Mouse (Mus musculus) midbrain, embryonic 11.5 days (tissue): ENCODE measurements around the gene Bmpr1b. TPM values are rescaled to one million over a fixed set of nuclear protein-coding genes. Genes with fewer than 3 reads are reported as not detected.

Source experiments
- ATAC-seq: fragments of 200-750 bp; cut with Nextera tagmentation; 2 replicates; pipeline ENCODE4 v1.8.0; 2017; ENCODE audit warnings: moderate TSS enrichment, moderate library complexity; ENCODE audit not compliant: low FRiP score
- DNase-seq: peaks from one replicate; pipeline ENCODE4 v3.0.0; 2015; ENCODE audit warnings: low spot score; ENCODE audit errors: missing footprints
- H3K27ac ChIP-seq: fragments of 300-500 bp; sonication (generic); 2 replicates; pipeline ENCODE4 v1.5.1; 2014; ENCODE audit warnings: low read depth, low read length
- H3K27me3 ChIP-seq: fragments of 300-500 bp; sonication (generic); 2 replicates; pipeline ENCODE4 v1.6.1; 2014; ENCODE audit warnings: mild to moderate bottlenecking, low read length, moderate library complexity, mixed read lengths; ENCODE audit not compliant: control insufficient read depth, insufficient read depth
- H3K36me3 ChIP-seq: fragments of 300-500 bp; sonication (generic); 2 replicates; pipeline ENCODE4 v1.6.1; 2014; ENCODE audit warnings: mild to moderate bottlenecking, low read length, moderate library complexity, mixed read lengths; ENCODE audit not compliant: control insufficient read depth, insufficient read depth
- H3K4me1 ChIP-seq: fragments of 300-500 bp; sonication (generic); 2 replicates; pipeline ENCODE4 v1.6.1; 2014; ENCODE audit warnings: low read length; ENCODE audit not compliant: control insufficient read depth, insufficient read depth
- H3K4me2 ChIP-seq: fragments of 300-500 bp; sonication (generic); 2 replicates; pipeline ENCODE4 v1.6.1; 2014; ENCODE audit warnings: mild to moderate bottlenecking, moderate library complexity
- H3K4me3 ChIP-seq: fragments of 300-500 bp; sonication (generic); 2 replicates; pipeline ENCODE4 v1.5.1; 2014; ENCODE audit warnings: low read depth, low read length
- H3K9ac ChIP-seq: fragments of 300-500 bp; sonication (generic); 2 replicates; pipeline ENCODE4 v1.6.1; 2014; ENCODE audit warnings: low read length
- H3K9me3 ChIP-seq: fragments of 300-500 bp; sonication (generic); 2 replicates; pipeline ENCODE4 v1.6.1; 2016; ENCODE audit warnings: low read length; ENCODE audit not compliant: control insufficient read depth
- WGBS: fragments of 180-500 bp; shearing (Covaris S2); extraction: QIAGEN DNeasy Blood & Tissue Kit; methylation state at CpG from one replicate; pipeline ENCODE4 v1.1.7; 2014; 5-methylcytosine and 5-hydroxymethylcytosine counted together
- polyA plus RNA-seq: library from polyadenylated mRNA; unstranded; fragments of >200 nt; fragmentation: Nextera tagmentation; extraction: Ambion mirVana; gene quantifications from 2 replicates; pipeline ENCODE4 v1.2.1, GENCODE M21; 2014

The Bmpr1b gene
- polyA plus RNA-seq, 1 experiment from 2014 or later: 5.5 TPM

DNA sequence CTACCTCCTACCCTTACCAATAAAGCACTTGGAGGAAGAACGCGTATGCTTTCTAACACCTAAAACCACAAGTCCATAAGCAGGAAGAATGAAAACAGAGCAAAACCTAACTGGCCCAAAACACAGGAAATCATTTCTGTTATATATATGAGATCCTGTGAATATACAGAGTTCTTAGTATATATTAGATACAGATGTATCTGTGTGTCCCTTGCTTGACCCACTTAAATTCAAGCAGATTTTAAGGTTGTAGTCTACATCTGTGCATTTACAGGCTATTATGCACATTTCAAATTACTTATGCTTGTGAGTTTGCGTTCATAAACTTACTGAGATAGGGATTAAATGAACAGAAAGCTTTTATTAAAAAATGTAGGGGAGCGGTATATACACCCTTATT, 271.5 kb downstream of the Bmpr1b start:
- DNase-seq (no peak), ATAC-seq (no peak)
- WGBS: 91% methylated on average over 4 of the region's 4 CpGs
- no peak overlapping the region for H3K9ac ChIP-seq
- no peaks in the 10 kb centered on the region for H3K27me3 ChIP-seq
- H3K4me2 ChIP-seq: no peak overlapping the region
- no peak overlapping the region for H3K27ac ChIP-seq
- no peaks in the 10 kb centered on the region for H3K9me3 ChIP-seq
- no peaks in the 10 kb centered on the region for H3K36me3 ChIP-seq
- no peaks in the 10 kb centered on the region for H3K4me1 ChIP-seq
- H3K4me3 ChIP-seq: no peak overlapping the region

DNA sequence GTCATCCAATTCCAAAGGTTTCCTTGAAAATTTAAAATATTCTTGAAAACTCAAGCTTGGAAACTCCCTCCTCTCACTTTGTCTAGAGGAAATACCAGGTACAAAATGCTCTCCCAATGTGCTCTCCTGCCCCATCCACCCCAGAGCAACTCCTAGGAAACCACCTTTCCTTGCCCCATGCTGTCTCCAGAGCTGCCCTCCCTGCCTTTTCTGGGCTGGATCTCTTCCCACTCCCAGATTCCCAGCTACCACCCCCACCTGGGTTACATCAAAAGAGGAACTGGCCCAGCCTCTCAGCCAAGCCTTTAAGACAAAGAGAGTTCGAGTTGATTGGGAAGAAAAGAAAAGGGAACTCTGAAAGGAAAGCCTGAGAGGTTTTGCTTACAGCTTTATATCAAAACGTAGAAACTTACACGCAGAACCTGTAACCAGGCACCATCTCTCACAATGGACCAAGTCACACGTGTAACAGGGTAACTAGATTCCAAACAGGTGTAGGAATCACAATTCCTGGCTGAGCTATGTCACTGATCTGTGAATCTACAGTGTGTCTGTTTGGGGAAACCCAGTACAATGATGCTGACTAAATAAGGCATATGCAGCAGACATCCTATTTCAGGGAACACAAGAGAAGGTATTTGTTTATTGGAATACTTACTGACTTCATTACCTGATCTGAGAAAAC, 272.2 kb downstream of the Bmpr1b start:
- Histone ChIP-seq H3K9ac (no peak overlapping the region), H3K36me3 (no peaks in the 10 kb centered on the region), H3K4me1 (no peaks in the 10 kb centered on the region), H3K9me3 (no peaks in the 10 kb centered on the region), H3K27me3 (no peaks in the 10 kb centered on the region), H3K4me2 (no peak overlapping the region), H3K4me3 (no peak overlapping the region), H3K27ac (no peak overlapping the region)
- DNase-seq: no peak
- WGBS: 23% methylated on average over 4 of the region's 4 CpGs
- no peak for ATAC-seq

DNA sequence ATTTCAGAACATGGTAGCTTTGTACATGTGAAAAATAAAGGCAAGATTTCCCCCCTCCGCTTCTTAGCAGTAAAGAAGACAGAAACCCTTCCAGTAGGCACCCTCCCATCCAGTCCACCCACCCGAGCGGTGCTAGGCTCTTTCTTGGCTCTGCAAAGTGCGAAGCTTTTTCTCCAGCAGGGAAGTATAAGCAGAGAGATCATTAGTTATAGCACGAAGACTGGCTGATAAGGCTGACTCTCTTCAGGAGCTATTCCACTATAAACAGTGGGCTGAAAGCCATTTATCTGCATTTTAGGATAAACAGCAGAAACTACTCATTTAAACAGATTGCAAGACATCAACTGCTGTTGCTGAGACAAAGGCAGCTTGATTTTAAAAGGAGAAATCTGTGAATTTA, 274.1 kb downstream of the Bmpr1b start:
- ATAC-seq (no peak), DNase-seq (no peak)
- no peak overlapping the region for H3K4me2 ChIP-seq
- H3K9ac ChIP-seq: no peak overlapping the region
- no peaks in the 10 kb centered on the region for H3K36me3 ChIP-seq
- no peaks in the 10 kb centered on the region for H3K4me1 ChIP-seq
- H3K4me3 ChIP-seq: no peak overlapping the region
- no peak overlapping the region for H3K27ac ChIP-seq
- H3K9me3 ChIP-seq: no peaks in the 10 kb centered on the region
- WGBS: 81% methylated on average over 5 of the region's 5 CpGs
- no peaks in the 10 kb centered on the region for H3K27me3 ChIP-seq

DNA sequence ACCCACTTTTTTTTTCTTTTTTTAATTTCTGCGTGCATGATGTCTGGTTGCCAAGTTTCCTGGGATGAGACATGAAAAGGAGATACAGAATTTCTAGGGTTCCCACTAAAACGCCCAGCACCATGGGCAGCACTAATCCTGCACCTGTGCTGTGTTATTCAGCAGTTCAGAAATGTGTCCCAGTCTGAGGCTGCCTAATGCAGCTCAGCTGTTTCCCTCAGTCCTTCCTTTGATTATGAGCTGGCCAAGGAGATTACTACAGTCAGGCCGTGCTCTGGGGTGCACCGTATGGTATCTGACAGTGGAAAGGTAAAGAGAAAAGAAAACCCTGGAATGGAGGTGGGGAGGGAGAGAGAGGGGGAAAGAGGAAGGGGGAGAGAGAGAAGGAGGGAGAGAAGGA, 278.6 kb downstream of the Bmpr1b start:
- Histone ChIP-seq H3K4me2 (no peak overlapping the region), H3K9me3 (no peaks in the 10 kb centered on the region), H3K27ac (no peak overlapping the region), H3K27me3 (no peaks in the 10 kb centered on the region), H3K4me3 (no peak overlapping the region), H3K36me3 (no peaks in the 10 kb centered on the region), H3K4me1 (no peaks in the 10 kb centered on the region), H3K9ac (no peak overlapping the region)
- WGBS: 45% methylated on average over 4 of the region's 4 CpGs
- DNase-seq (no peak), ATAC-seq (no peak)

DNA sequence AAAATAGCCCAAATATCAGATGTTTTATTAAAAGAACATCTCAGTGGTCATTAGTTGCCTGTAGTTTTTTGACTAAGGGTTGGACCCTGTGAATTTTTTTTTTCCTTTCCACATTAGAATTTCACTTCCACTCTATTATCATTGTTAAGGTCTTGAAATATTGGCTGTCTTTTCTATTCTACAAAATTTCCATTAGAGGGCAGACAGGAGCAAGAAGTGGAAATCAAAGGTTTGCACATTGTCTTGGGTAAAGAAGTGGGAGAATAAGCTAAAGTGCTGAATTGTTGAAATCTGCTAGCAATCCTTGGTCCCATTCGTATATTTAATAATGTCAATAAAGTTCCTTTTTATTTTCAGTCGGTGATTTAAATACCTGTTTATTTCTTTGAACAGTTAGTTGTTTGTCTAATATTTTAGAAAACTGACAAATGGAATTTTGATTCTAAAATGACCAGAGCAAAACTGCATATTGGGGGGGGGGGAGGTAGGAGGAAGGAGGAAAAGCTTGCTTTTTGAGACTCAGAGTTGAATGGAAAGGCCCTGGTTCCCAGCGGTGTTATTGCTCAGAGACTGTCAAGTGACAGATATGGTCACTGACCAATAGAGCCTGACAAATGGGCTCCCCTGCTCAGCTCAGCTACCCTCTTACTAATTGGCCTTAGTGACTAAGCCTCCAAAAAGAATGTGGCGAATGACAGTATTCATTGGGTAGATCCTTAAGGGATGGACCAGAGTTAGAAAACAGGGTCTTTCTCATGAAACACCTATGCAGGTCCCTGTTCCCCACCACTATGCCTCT, 281.6 kb downstream of the Bmpr1b start:
- H3K4me1 ChIP-seq: no peaks in the 10 kb centered on the region
- ATAC-seq (peak; percentile 75), DNase-seq (peak; percentile 90)
- H3K36me3 ChIP-seq: no peaks in the 10 kb centered on the region
- no peaks in the 10 kb centered on the region for H3K9me3 ChIP-seq
- no peak overlapping the region for H3K9ac ChIP-seq
- no peak overlapping the region for H3K4me2 ChIP-seq
- no peak overlapping the region for H3K4me3 ChIP-seq
- H3K27me3 ChIP-seq: no peaks in the 10 kb centered on the region
- 50% methylated on average over 4 of the region's 4 CpGs for WGBS
- no peak overlapping the region for H3K27ac ChIP-seq

DNA sequence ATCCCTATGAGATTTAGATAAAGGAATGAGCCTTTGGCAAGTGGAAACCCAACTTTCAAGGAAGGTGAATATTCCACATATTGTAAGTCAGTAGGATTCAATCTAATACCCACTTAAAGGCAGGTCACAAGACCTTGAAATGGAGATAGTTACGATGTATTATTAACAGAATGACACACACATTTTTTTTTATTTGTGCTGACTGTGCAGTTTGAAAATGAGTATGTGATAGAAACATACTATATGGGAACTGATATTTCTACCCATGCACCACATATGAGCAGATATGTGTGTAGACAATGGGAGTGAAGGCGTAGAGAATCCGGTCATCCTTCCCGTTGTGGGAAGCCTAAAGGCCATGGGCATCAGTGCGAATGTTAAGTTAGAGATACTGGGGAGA, 285.0 kb downstream of the Bmpr1b start:
- 94% methylated on average over 5 of the region's 5 CpGs for WGBS
- DNase-seq: no peak
- no peak overlapping the region for H3K27ac ChIP-seq
- no peak overlapping the region for H3K4me3 ChIP-seq
- H3K9me3 ChIP-seq: no peaks in the 10 kb centered on the region
- H3K9ac ChIP-seq: no peak overlapping the region
- no peaks in the 10 kb centered on the region for H3K27me3 ChIP-seq
- H3K4me1 ChIP-seq: no peaks in the 10 kb centered on the region
- no peak overlapping the region for H3K4me2 ChIP-seq
- H3K36me3 ChIP-seq: no peaks in the 10 kb centered on the region
- ATAC-seq: no peak

DNA sequence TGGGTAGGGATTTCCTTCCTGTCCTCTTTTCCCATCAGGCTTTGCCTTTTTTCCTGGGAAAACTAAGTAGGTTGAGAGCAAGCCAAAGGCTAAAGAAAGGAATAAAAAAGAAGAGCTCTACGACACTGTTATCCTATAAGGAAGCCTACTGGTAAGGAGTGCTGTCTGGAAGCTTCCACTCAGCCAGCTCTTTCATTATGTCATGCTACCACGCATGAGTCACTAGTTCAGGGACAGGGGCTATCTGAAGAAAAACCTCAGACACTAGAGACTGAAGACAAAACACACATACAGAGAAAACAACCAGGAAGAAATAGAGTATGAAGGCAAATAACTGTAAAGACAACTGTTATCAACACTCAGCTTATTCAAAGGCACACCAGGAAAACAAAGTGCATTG, 286.7 kb downstream of the Bmpr1b start:
- H3K27me3 ChIP-seq: no peaks in the 10 kb centered on the region
- no peaks in the 10 kb centered on the region for H3K4me1 ChIP-seq
- no peak overlapping the region for H3K9ac ChIP-seq
- no peaks in the 10 kb centered on the region for H3K36me3 ChIP-seq
- H3K4me2 ChIP-seq: no peak overlapping the region
- no peaks in the 10 kb centered on the region for H3K9me3 ChIP-seq
- no peak overlapping the region for H3K27ac ChIP-seq
- ATAC-seq (no peak), DNase-seq (no peak)
- H3K4me3 ChIP-seq: no peak overlapping the region
- 82% methylated on average over 2 of the region's 2 CpGs for WGBS

DNA sequence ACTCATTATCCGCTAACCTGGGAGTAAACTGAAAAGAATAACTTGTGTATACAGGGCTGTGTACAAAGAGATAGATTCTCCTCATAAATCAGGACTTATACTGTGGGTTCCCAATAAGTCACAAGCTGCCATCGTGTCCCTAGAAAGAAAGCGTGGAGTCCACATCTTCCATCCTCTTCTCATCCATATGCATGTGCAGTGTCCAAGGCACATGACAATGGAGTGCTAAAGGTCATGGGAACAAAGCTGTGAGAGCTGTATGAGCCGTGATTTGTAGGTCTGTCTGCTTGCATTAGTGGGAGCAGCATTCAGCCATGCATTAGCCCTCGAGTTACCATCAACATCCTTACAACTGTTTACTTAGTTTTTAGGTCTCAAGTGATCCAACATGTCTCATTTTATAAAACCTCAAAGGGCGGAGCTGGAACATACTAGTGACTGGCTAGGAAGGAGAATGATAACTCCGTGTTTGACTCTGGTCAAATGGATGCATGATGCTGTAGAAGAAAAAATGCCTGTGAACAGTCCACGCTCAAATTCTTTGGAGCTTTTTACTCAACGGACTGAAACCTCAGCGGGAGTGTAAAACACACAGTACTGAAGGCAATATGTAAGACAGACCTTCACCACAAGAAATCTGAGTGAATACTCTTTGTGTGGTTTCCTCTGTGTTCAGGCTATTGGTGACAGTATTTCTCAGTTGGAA, 296.7 kb downstream of the Bmpr1b start:
- H3K4me2 ChIP-seq: no peak overlapping the region
- no peak overlapping the region for H3K9ac ChIP-seq
- no peak overlapping the region for H3K4me3 ChIP-seq
- no peaks in the 10 kb centered on the region for H3K36me3 ChIP-seq
- DNase-seq: peak; percentile 87
- no peak overlapping the region; the same call in 1 of the 2 replicates for H3K27ac ChIP-seq
- no peaks in the 10 kb centered on the region for H3K9me3 ChIP-seq
- ATAC-seq: peak; percentile 92
- no peaks in the 10 kb centered on the region for H3K27me3 ChIP-seq
- 52% methylated on average over 10 of the region's 10 CpGs for WGBS
- peaks cover 2% of the 10 kb centered on the region; the same call in 1 of the 2 replicates for H3K4me1 ChIP-seq

DNA sequence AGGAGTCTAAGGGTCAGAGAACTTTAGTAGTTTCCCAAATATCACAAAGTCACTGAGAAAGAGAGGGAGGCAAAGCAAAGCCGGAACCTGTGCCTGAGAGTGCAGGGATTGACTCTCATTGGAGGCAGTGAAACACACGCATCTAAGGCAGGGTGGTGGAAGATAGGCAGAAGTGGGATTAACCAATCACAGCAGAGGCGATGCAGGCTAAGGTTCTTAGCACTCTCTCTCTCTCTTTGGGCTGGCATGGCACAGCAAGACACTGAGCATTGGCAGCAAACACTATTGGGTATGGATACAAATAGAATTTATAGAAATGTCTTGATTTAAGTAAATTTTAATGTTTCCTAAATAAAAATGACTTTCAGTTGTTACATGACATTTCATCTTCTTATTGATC, 297.4 kb downstream of the Bmpr1b start:
- no peak overlapping the region for H3K4me2 ChIP-seq
- peaks cover 2% of the 10 kb centered on the region; the same call in 1 of the 2 replicates for H3K4me1 ChIP-seq
- H3K4me3 ChIP-seq: no peak overlapping the region
- ATAC-seq: no peak
- H3K27me3 ChIP-seq: no peaks in the 10 kb centered on the region
- 67% methylated on average over 3 of the region's 3 CpGs for WGBS
- H3K27ac ChIP-seq: no peak overlapping the region
- no peaks in the 10 kb centered on the region for H3K9me3 ChIP-seq
- no peaks in the 10 kb centered on the region for H3K36me3 ChIP-seq
- no peak overlapping the region for H3K9ac ChIP-seq
- DNase-seq: no peak
